Mouse (Mus musculus): ENCODE data around the gene Fam214a. TPM values are rescaled to one million over a fixed set of nuclear protein-coding genes. Genes with fewer than 3 reads are reported as not detected.

Gene Fam214a
- polyA plus RNA-seq (2012; ENCODE audit: insufficient read depth, low replicate concordance), result 1.3 and 5.1 TPM in 2 replicates

- H3K27me3 ChIP-seq (replicated peaks), result no peaks in the 10 kb centered on the region
- H3K4me3 ChIP-seq (replicated peaks), result peak within 1 kb of the TSS; percentile 93
- H3K36me3 ChIP-seq (replicated peaks; ENCODE audit: low read length), result peaks cover 28% of the 10 kb centered on the region
- H3K4me1 ChIP-seq, result peaks cover 24% of the 10 kb centered on the region
- H3K9me3 ChIP-seq, result peaks cover 3% of the 10 kb centered on the region; the same call in 1 of the 2 replicates
- no peak for TF ChIP-seq GATA1 (IDR thresholded peaks at IDR 0.05; ENCODE audit: borderline replicate concordance, low read length)
- TF ChIP-seq FLI1 (IDR thresholded peaks at IDR 0.05; ENCODE audit: low read length), result no peak
Observed at GRCm38 (mm10) chr9:74952756-74953247, at the start of gene Fam214a. TSS of gene Fam214a (plus strand) at chr9:74952884.

- H3K4me1 ChIP-seq, result peaks cover 32% of the 10 kb centered on the region
- H3K36me3 ChIP-seq (replicated peaks; ENCODE audit: low read length), result no peaks in the 10 kb centered on the region
- H3K9me3 ChIP-seq, result no peaks in the 10 kb centered on the region
- H3K27me3 ChIP-seq (replicated peaks), result peaks cover 14% of the 10 kb centered on the region
- TF ChIP-seq FLI1 (IDR thresholded peaks at IDR 0.05; ENCODE audit: low read length), result no peak
- no peak for TF ChIP-seq GATA1 (IDR thresholded peaks at IDR 0.05; ENCODE audit: borderline replicate concordance, low read length)
- H3K4me3 ChIP-seq (replicated peaks), result peak overlapping the region; percentile 85
Observed at GRCm38 (mm10) chr9:74904866-74905508, 47.7 kb upstream of the Fam214a start.

GRCm38 (mm10) chr9:74906951-74907350 lies 45.7 kb upstream of the Fam214a start:
- Histone ChIP-seq H3K4me1 (peaks cover 45% of the 10 kb centered on the region), H3K36me3 (replicated peaks; ENCODE audit: low read length) (no peaks in the 10 kb centered on the region), H3K27me3 (replicated peaks) (peaks cover 5% of the 10 kb centered on the region), H3K4me3 (replicated peaks) (peak overlapping the region; percentile 65), H3K9me3 (no peaks in the 10 kb centered on the region)
- no peak for TF ChIP-seq FLI1 (IDR thresholded peaks at IDR 0.05; ENCODE audit: low read length)
- no peak for TF ChIP-seq GATA1 (IDR thresholded peaks at IDR 0.05; ENCODE audit: borderline replicate concordance, low read length)

GRCm38 (mm10) chr9:74909245-74909644 lies 43.4 kb upstream of the Fam214a start:
- H3K4me1 ChIP-seq, result peaks cover 59% of the 10 kb centered on the region

GRCm38 (mm10) chr9:74910226-74910759 lies 42.4 kb upstream of the Fam214a start:
- Histone ChIP-seq H3K36me3 (replicated peaks; ENCODE audit: low read length) (no peaks in the 10 kb centered on the region), H3K27me3 (replicated peaks) (peaks cover 2% of the 10 kb centered on the region), H3K4me3 (replicated peaks) (no peak overlapping the region), H3K9me3 (no peaks in the 10 kb centered on the region), H3K4me1 (peaks cover 58% of the 10 kb centered on the region)
- TF ChIP-seq GATA1 (IDR thresholded peaks at IDR 0.05; ENCODE audit: borderline replicate concordance, low read length), result no peak

More at GRCm38 (mm10) chr9:74909245-74909644, 43.4 kb upstream of the Fam214a start:
- H3K9me3 ChIP-seq, result no peaks in the 10 kb centered on the region
- TF ChIP-seq FLI1 (IDR thresholded peaks at IDR 0.05; ENCODE audit: low read length) (no peak), GATA1 (IDR thresholded peaks at IDR 0.05; ENCODE audit: borderline replicate concordance, low read length) (no peak)
- H3K4me3 ChIP-seq (replicated peaks), result no peak overlapping the region
- H3K27me3 ChIP-seq (replicated peaks), result peaks cover 2% of the 10 kb centered on the region
- no peaks in the 10 kb centered on the region for H3K36me3 ChIP-seq (replicated peaks; ENCODE audit: low read length)

- Histone ChIP-seq H3K27me3 (replicated peaks) (peaks cover 2% of the 10 kb centered on the region), H3K4me3 (replicated peaks) (no peak overlapping the region), H3K9me3 (no peaks in the 10 kb centered on the region), H3K4me1 (peaks cover 53% of the 10 kb centered on the region), H3K36me3 (replicated peaks; ENCODE audit: low read length) (no peaks in the 10 kb centered on the region)
- TF ChIP-seq GATA1 (IDR thresholded peaks at IDR 0.05; ENCODE audit: borderline replicate concordance, low read length) (no peak), FLI1 (IDR thresholded peaks at IDR 0.05; ENCODE audit: low read length) (no peak)
Observed at GRCm38 (mm10) chr9:74911430-74911829, 41.3 kb upstream of the Fam214a start.

- H3K27me3 ChIP-seq (replicated peaks), result peaks cover 2% of the 10 kb centered on the region
- H3K4me1 ChIP-seq, result peaks cover 53% of the 10 kb centered on the region
- no peak overlapping the region for H3K4me3 ChIP-seq (replicated peaks)
- peaks cover 4% of the 10 kb centered on the region for H3K9me3 ChIP-seq
- H3K36me3 ChIP-seq (replicated peaks; ENCODE audit: low read length), result no peaks in the 10 kb centered on the region
- no peak for TF ChIP-seq GATA1 (IDR thresholded peaks at IDR 0.05; ENCODE audit: borderline replicate concordance, low read length)
- no peak for TF ChIP-seq FLI1 (IDR thresholded peaks at IDR 0.05; ENCODE audit: low read length)
Observed at GRCm38 (mm10) chr9:74911919-74912318, 40.8 kb upstream of the Fam214a start.

- Histone ChIP-seq H3K36me3 (replicated peaks; ENCODE audit: low read length) (no peaks in the 10 kb centered on the region), H3K27me3 (replicated peaks) (peaks cover 2% of the 10 kb centered on the region), H3K9me3 (peaks cover 13% of the 10 kb centered on the region), H3K4me3 (replicated peaks) (no peak overlapping the region), H3K4me1 (peaks cover 48% of the 10 kb centered on the region)
- TF ChIP-seq FLI1 (IDR thresholded peaks at IDR 0.05; ENCODE audit: low read length) (no peak), GATA1 (IDR thresholded peaks at IDR 0.05; ENCODE audit: borderline replicate concordance, low read length) (no peak)
Observed at GRCm38 (mm10) chr9:74912619-74913376, 39.9 kb upstream of the Fam214a start.

GRCm38 (mm10) chr9:74915611-74916010 lies 37.1 kb upstream of the Fam214a start:
- no peak for TF ChIP-seq GATA1 (IDR thresholded peaks at IDR 0.05; ENCODE audit: borderline replicate concordance, low read length)
- TF ChIP-seq FLI1 (IDR thresholded peaks at IDR 0.05; ENCODE audit: low read length), result no peak
- peaks cover 42% of the 10 kb centered on the region for H3K4me1 ChIP-seq
- peaks cover 3% of the 10 kb centered on the region for H3K27me3 ChIP-seq (replicated peaks)
- no peak overlapping the region for H3K4me3 ChIP-seq (replicated peaks)
- H3K36me3 ChIP-seq (replicated peaks; ENCODE audit: low read length), result no peaks in the 10 kb centered on the region
- peaks cover 15% of the 10 kb centered on the region for H3K9me3 ChIP-seq
